Mouse (Mus musculus) bone marrow macrophage, adult 2 months (primary cell): ENCODE measurements around the gene Gfod2.

Experiments
- CTCF ChIP-seq: IDR thresholded peaks from 2 replicates; pipeline ENCODE4 v1.5.1; 2012; ENCODE audit warnings: low read depth, mild to moderate bottlenecking, low read length, moderate library complexity
- POLR2A ChIP-seq: IDR thresholded peaks from 2 replicates; pipeline ENCODE4 v1.6.1; 2012; ENCODE audit warnings: mild to moderate bottlenecking, low read depth, low read length, borderline replicate concordance

GRCm38 (mm10) chr8:105714139-105714538, 44.3 kb downstream of the Gfod2 start:
- peak; percentile 91 for TF ChIP-seq CTCF
- TF ChIP-seq POLR2A, result no peak
